Mouse (Mus musculus) ES-E14 (cell line): ENCODE results near the gene Gm11172.

Experiments
- CHD2 ChIP-seq: IDR thresholded peaks from 2 replicates; pipeline ENCODE4 v1.6.1; 2014; ENCODE audit warnings: mild to moderate bottlenecking, low read depth, low read length, inconsistent platforms
- HCFC1 ChIP-seq: IDR thresholded peaks from 2 replicates; pipeline ENCODE4 v1.6.1; 2012; ENCODE audit warnings: low read length, inconsistent platforms, borderline replicate concordance; ENCODE audit not compliant: insufficient read depth
- MAFK ChIP-seq: IDR thresholded peaks from 2 replicates; pipeline ENCODE4 v1.6.1; 2014; ENCODE audit warnings: mild to moderate bottlenecking, low read depth, low read length, inconsistent platforms; ENCODE audit not compliant: insufficient read depth
- ZC3H11A ChIP-seq: IDR thresholded peaks from 2 replicates; pipeline ENCODE4 v1.6.1; 2012; ENCODE audit warnings: low read depth, mild to moderate bottlenecking, inconsistent platforms, low read length, borderline replicate concordance
- ZNF384 ChIP-seq: IDR thresholded peaks from 2 replicates; pipeline ENCODE4 v1.6.1; 2012; ENCODE audit warnings: low read depth, low read length, inconsistent platforms

GRCm38 (mm10) chr16:10783451-10783850 lies 29.3 kb upstream of the Gm11172 start:
- TF ChIP-seq HCFC1 (no peak), CHD2 (no peak), ZNF384 (no peak), MAFK (no peak), ZC3H11A (no peak)
